In the genomic region with DNA sequence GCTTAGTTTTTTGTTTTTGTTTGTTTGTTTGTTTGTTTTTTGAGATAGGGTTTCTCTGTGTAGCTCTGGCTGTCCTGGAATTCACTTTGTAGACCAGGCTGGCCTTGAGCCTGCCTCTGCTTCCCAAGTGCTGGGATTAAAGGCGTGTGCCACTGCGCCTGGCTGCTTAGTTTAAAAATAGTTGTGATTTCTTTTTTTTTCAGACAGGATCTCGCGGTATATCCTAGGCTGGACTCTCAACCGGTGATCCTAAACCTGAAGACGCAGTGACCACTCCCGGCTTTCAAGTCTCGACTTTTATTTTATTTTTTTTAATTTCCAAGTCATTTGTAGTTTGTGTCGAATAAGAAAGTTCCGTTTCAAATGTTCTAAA, we compare ENCODE assay signal across 8 mouse cellular contexts. TPM values are rescaled to one million over a fixed set of nuclear protein-coding genes. Genes with fewer than 3 reads are reported as not detected.
A peak's percentile ranks its signal among the peaks of the same experiment; 100 is the strongest.
DNase-seq lines count a peak whose midpoint lies in the region; ATAC-seq and TF ChIP-seq lines count a peak whose summit lies in the region.

No protein-coding gene starts in this region.

- peak; percentile 55 for ATAC-seq in liver, postnatal 0 days

- DNase-seq in layer of hippocampus, adult 9-11 months: peak; percentile 4
- DNase-seq in layer of hippocampus, adult 9-10 months (ENCODE audit: low spot score): no peak
- peak; percentile 3 to 16 for DNase-seq in heart, postnatal 14 days
- no peak for DNase-seq in liver, postnatal 0 days
- no peak for DNase-seq in c-Kit-positive CD71-positive TER-119-positive erythroid progenitor cells, embryonic 14.5 days (ENCODE audit: low spot score)
- no peak for DNase-seq in T-cell, adult 2 months (ENCODE audit: low spot score)
- DNase-seq in thymus, postnatal 25 days: no peak

- 11% methylated on average over 10 of the region's 10 CpGs for WGBS in liver, postnatal 0 days (ENCODE audit: insufficient replicate concordance)

- no peaks in the 10 kb centered on the region for H3K27me3 ChIP-seq in liver, postnatal 0 days (ENCODE audit: insufficient read depth, low read length)

- H3K36me3 ChIP-seq in liver, postnatal 0 days (replicated peaks; ENCODE audit: insufficient read depth, low read length): no peaks in the 10 kb centered on the region

- peak overlapping the region; percentile 70 for H3K4me2 ChIP-seq in liver, postnatal 0 days (ENCODE audit: low read depth, low read length)

- no peak for TF ChIP-seq POLR2A in cortical plate, adult 2 months (IDR thresholded peaks at IDR 0.05; ENCODE audit: extremely low read depth, insufficient read depth, low read length)

- peak overlapping the region; percentile 65 for H3K4me3 ChIP-seq in cortical plate, adult 2 months (ENCODE audit: insufficient read depth, low read length)
- H3K4me3 ChIP-seq in liver, postnatal 0 days (ENCODE audit: low read depth, low read length): peak overlapping the region; percentile 65

- no peak for TF ChIP-seq CTCF in cortical plate, adult 2 months (IDR thresholded peaks at IDR 0.05; ENCODE audit: extremely low read depth, insufficient read depth, low read length)
- no peak for TF ChIP-seq CTCF in liver, postnatal 0 days (IDR thresholded peaks at IDR 0.05; ENCODE audit: low read depth)

- no peak overlapping the region for H3K27ac ChIP-seq in cortical plate, adult 2 months (ENCODE audit: insufficient read depth, low read length)
- peak overlapping the region; percentile 76 for H3K27ac ChIP-seq in liver, postnatal 0 days (ENCODE audit: low read depth)

- H3K9me3 ChIP-seq in liver, postnatal 0 days (ENCODE audit: low read length): no peaks in the 10 kb centered on the region

- TF ChIP-seq EP300 in liver, postnatal 0 days (IDR thresholded peaks at IDR 0.05; ENCODE audit: low read depth): no peak

- H3K4me1 ChIP-seq in cortical plate, adult 2 months (ENCODE audit: control insufficient read depth, insufficient read depth, low read length): no peaks in the 10 kb centered on the region
- H3K4me1 ChIP-seq in liver, postnatal 0 days (ENCODE audit: insufficient read depth): no peaks in the 10 kb centered on the region

- H3K9ac ChIP-seq in liver, postnatal 0 days (replicated peaks): no peak overlapping the region

- intact Hi-C loops in heart, postnatal 14 days (cut with DNase I): no loop called here

RNA-seq across cellular contexts. Expression of a gene that starts 16.9 kb away (rescaled TPM):
- polyA plus RNA-seq in cortical plate, adult 2 months (2012; rRNA removed): 58.5 and 65.8 TPM in 2 replicates
- total RNA-seq in heart, postnatal 14 days (2021): 100 to 1,000 TPM; 133 to 137 TPM
- polyA plus RNA-seq in liver, postnatal 0 days (2015; fragmentation: Nextera tagmentation; extraction: Ambion mirVana): 208 and 213 TPM in 2 replicates

Comparison
In these comparisons a context has a peak if more than half of its experiments do, and no peak if none do; other contexts are left out.
1. DNase-seq: peak in layer of hippocampus, adult 9-11 months (single experiment) and heart, postnatal 14 days (2 of 2); none in layer of hippocampus, adult 9-10 months (single experiment), liver, postnatal 0 days (single experiment), c-Kit-positive CD71-positive TER-119-positive erythroid progenitor cells, embryonic 14.5 days (single experiment), T-cell, adult 2 months (single experiment) and thymus, postnatal 25 days (single experiment).